Mouse (Mus musculus) midbrain, embryonic 11.5 days (tissue): ENCODE results near the gene Palb2. TPM values are rescaled to one million over a fixed set of nuclear protein-coding genes. Genes with fewer than 3 reads are reported as not detected.

Source experiments
- ATAC-seq: fragments of 200-750 bp; cut with Nextera tagmentation; 2 replicates; pipeline ENCODE4 v1.8.0; 2017; ENCODE audit warnings: moderate TSS enrichment, moderate library complexity; ENCODE audit not compliant: low FRiP score
- DNase-seq: peaks from one replicate; pipeline ENCODE4 v3.0.0; 2015; ENCODE audit warnings: low spot score; ENCODE audit errors: missing footprints
- H3K27ac ChIP-seq: fragments of 300-500 bp; sonication (generic); 2 replicates; pipeline ENCODE4 v1.5.1; 2014; ENCODE audit warnings: low read depth, low read length
- H3K27me3 ChIP-seq: fragments of 300-500 bp; sonication (generic); 2 replicates; pipeline ENCODE4 v1.6.1; 2014; ENCODE audit warnings: mild to moderate bottlenecking, low read length, moderate library complexity, mixed read lengths; ENCODE audit not compliant: control insufficient read depth, insufficient read depth
- H3K36me3 ChIP-seq: fragments of 300-500 bp; sonication (generic); 2 replicates; pipeline ENCODE4 v1.6.1; 2014; ENCODE audit warnings: mild to moderate bottlenecking, low read length, moderate library complexity, mixed read lengths; ENCODE audit not compliant: control insufficient read depth, insufficient read depth
- H3K4me1 ChIP-seq: fragments of 300-500 bp; sonication (generic); 2 replicates; pipeline ENCODE4 v1.6.1; 2014; ENCODE audit warnings: low read length; ENCODE audit not compliant: control insufficient read depth, insufficient read depth
- H3K4me2 ChIP-seq: fragments of 300-500 bp; sonication (generic); 2 replicates; pipeline ENCODE4 v1.6.1; 2014; ENCODE audit warnings: mild to moderate bottlenecking, moderate library complexity
- H3K4me3 ChIP-seq: fragments of 300-500 bp; sonication (generic); 2 replicates; pipeline ENCODE4 v1.5.1; 2014; ENCODE audit warnings: low read depth, low read length
- H3K9ac ChIP-seq: fragments of 300-500 bp; sonication (generic); 2 replicates; pipeline ENCODE4 v1.6.1; 2014; ENCODE audit warnings: low read length
- H3K9me3 ChIP-seq: fragments of 300-500 bp; sonication (generic); 2 replicates; pipeline ENCODE4 v1.6.1; 2016; ENCODE audit warnings: low read length; ENCODE audit not compliant: control insufficient read depth
- WGBS: fragments of 180-500 bp; shearing (Covaris S2); extraction: QIAGEN DNeasy Blood & Tissue Kit; methylation state at CpG from one replicate; pipeline ENCODE4 v1.1.7; 2014; 5-methylcytosine and 5-hydroxymethylcytosine counted together
- polyA plus RNA-seq: library from polyadenylated mRNA; unstranded; fragments of >200 nt; fragmentation: Nextera tagmentation; extraction: Ambion mirVana; gene quantifications from 2 replicates; pipeline ENCODE4 v1.2.1, GENCODE M21; 2014

The Palb2 gene
- polyA plus RNA-seq, result 19.0 and 22.6 TPM in 2 replicates

- H3K27me3 ChIP-seq, result no peaks in the 10 kb centered on the region
- ATAC-seq (peak; percentile 97), DNase-seq (peak; percentile 100)
- peaks cover 12% of the 10 kb centered on the region; the same call in 1 of the 2 replicates for H3K4me1 ChIP-seq
- H3K36me3 ChIP-seq, result no peaks in the 10 kb centered on the region; the same call in 1 of the 2 replicates
- H3K9ac ChIP-seq, result peak within 1 kb of the TSS; percentile 86
- H3K4me3 ChIP-seq, result peak within 1 kb of the TSS; percentile 73
- no peaks in the 10 kb centered on the region for H3K9me3 ChIP-seq
- no peak within 1 kb of the TSS; the same call in 1 of the 2 replicates for H3K27ac ChIP-seq
- peak within 1 kb of the TSS; percentile 66 for H3K4me2 ChIP-seq
- under 1% methylated on average over 54 of the region's 54 CpGs for WGBS
Measured at GRCm38 (mm10) chr7:122132497-122133337, at the start of gene Palb2, which contains the start of gene Dctn5. TSS of gene Palb2 (minus strand) at chr7:122132985. TSS of gene Dctn5 (plus strand) at chr7:122133041.

DNA sequence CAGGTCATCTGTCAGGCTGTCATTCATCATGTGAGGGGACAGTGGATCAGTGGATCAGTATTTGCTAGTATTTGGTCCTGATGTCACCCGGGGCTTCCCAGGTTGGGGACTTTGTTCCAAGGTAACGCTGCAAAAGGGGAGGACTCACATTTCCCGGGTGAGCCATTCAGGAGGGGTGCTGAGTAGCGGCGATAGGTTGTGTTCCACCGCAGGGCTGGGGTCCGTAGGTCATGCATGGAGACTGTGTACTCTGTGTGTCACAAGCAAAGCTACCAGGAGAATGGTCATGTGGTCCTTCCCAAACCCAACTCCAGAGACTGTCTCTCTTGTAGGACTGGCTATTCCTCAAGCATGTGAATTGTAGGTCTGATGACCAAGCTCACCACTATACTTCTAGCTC, 47.9 kb upstream of the Palb2 start:
- no peaks in the 10 kb centered on the region for H3K36me3 ChIP-seq
- H3K27ac ChIP-seq, result no peak overlapping the region
- no peak overlapping the region for H3K4me3 ChIP-seq
- H3K4me2 ChIP-seq, result no peak overlapping the region
- 87% methylated on average over 7 of the region's 7 CpGs for WGBS
- H3K4me1 ChIP-seq, result no peaks in the 10 kb centered on the region
- ATAC-seq (no peak), DNase-seq (no peak)
- H3K9ac ChIP-seq, result no peak overlapping the region
- no peaks in the 10 kb centered on the region for H3K27me3 ChIP-seq
- no peaks in the 10 kb centered on the region for H3K9me3 ChIP-seq

- Histone ChIP-seq H3K4me1 (no peaks in the 10 kb centered on the region), H3K4me2 (no peak overlapping the region), H3K27ac (no peak overlapping the region), H3K36me3 (peaks cover 20% of the 10 kb centered on the region; the same call in 1 of the 2 replicates), H3K9ac (no peak overlapping the region), H3K27me3 (no peaks in the 10 kb centered on the region), H3K9me3 (no peaks in the 10 kb centered on the region), H3K4me3 (no peak overlapping the region)
- WGBS, result 82% methylated on average over 10 of the region's 10 CpGs
- no peak for ATAC-seq
- peak; percentile 57 for DNase-seq
Measured at GRCm38 (mm10) chr7:122171613-122172012, 38.8 kb upstream of the Palb2 start.

DNA sequence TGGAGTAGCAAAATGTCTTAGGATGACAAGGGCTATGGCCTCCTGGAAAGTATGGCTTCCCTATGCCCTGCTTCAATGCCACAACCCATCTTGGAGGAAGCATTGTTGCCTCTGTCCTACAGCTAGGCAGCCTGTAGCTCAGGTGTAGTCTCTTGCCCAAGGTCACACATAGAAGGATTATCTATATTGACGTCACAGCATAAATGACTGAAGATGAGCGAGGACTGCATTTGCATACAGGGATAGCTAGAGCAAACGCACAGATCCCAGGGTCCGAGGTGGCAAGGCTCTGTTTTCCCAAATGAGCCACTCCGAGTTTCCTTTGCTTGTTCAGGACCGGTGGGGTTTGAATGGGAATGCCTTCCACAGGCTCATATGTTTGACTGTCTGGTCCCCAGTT, 37.9 kb upstream of the Palb2 start:
- 84% methylated on average over 6 of the region's 6 CpGs for whole genome bisulfite sequencing
- peaks cover 27% of the 10 kb centered on the region for H3K36me3 ChIP-seq

DNA sequence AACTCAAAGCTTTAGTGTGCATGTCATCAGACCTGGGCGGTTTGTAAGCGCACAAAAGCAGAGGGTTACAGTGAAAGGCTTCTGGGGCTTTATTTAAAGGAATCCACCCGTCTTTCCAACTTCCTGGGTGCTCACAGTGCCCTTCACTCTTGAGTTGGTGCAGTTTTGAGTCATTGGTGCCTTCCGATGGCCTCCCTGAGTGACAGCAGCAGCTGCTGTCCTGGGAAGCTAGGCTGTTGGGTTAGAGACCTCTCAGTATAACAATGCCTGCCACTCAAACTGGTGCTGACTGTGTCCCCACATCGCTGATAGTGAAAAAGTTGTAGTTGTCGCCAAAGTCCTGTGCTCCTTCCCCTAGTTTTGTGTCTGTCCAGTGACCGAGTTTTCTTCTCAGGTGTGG, 34.4 kb upstream of the Palb2 start:
- Histone ChIP-seq H3K9ac (no peak overlapping the region), H3K4me3 (no peak overlapping the region), H3K27me3 (no peaks in the 10 kb centered on the region), H3K9me3 (no peaks in the 10 kb centered on the region), H3K36me3 (peaks cover 48% of the 10 kb centered on the region), H3K4me1 (peaks cover 2% of the 10 kb centered on the region; the same call in 1 of the 2 replicates), H3K27ac (no peak overlapping the region), H3K4me2 (no peak overlapping the region)
- WGBS, result 95% methylated on average over 7 of the region's 7 CpGs
- DNase-seq, result no peak
- no peak for ATAC-seq

More for the DNA sequence above, 37.9 kb upstream of the Palb2 start:
- H3K9me3 ChIP-seq, result no peaks in the 10 kb centered on the region
- H3K4me3 ChIP-seq, result no peak overlapping the region
- H3K4me2 ChIP-seq, result no peak overlapping the region
- no peaks in the 10 kb centered on the region for H3K27me3 ChIP-seq
- ATAC-seq (no peak), DNase-seq (no peak)
- H3K27ac ChIP-seq, result no peak overlapping the region
- no peak overlapping the region for H3K9ac ChIP-seq
- no peaks in the 10 kb centered on the region for H3K4me1 ChIP-seq

GRCm38 (mm10) chr7:122163766-122164165, 31.0 kb upstream of the Palb2 start:
- H3K4me2 ChIP-seq, result no peak overlapping the region
- H3K4me3 ChIP-seq, result no peak overlapping the region
- peaks cover 45% of the 10 kb centered on the region for H3K36me3 ChIP-seq
- WGBS, result 91% methylated on average over 8 of the region's 8 CpGs
- H3K27ac ChIP-seq, result no peak overlapping the region
- H3K9ac ChIP-seq, result no peak overlapping the region
- H3K9me3 ChIP-seq, result no peaks in the 10 kb centered on the region
- H3K27me3 ChIP-seq, result no peaks in the 10 kb centered on the region
- DNase-seq, result no peak
- no peak for ATAC-seq
- peaks cover 24% of the 10 kb centered on the region for H3K4me1 ChIP-seq

DNA sequence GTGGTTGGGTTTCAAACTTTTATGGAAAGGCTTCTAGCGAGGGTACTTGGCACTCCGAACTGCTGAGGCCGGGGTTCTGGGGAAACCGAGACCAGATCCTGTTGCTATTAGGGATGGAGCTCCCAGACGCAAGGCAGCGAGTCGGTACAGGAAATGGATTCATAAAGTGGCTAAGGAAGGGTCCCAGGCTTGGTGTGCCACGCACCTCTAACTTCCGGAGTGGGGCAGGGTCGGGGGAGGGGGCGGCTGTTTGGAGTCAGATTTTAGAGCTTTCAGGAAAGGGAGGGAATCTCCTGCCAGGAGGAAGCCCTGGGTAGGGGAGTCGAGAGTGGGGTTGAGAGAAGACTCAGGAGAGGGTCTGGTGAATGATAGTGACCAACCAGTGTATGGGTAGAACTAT, 27.3 kb upstream of the Palb2 start:
- Histone ChIP-seq H3K9ac (peak overlapping the region; percentile 90), H3K27me3 (no peaks in the 10 kb centered on the region), H3K27ac (peak overlapping the region; percentile 32; the same call in 1 of the 2 replicates), H3K4me2 (peak overlapping the region; percentile 76), H3K9me3 (no peaks in the 10 kb centered on the region), H3K4me1 (peaks cover 30% of the 10 kb centered on the region), H3K36me3 (peaks cover 22% of the 10 kb centered on the region), H3K4me3 (peak overlapping the region; percentile 82)
- DNase-seq (peak; percentile 89), ATAC-seq (no peak)
- 1% methylated on average over 12 of the region's 12 CpGs for WGBS

- peaks cover 30% of the 10 kb centered on the region for H3K4me1 ChIP-seq
- peak within 1 kb of the TSS; percentile 90 for H3K9ac ChIP-seq
Measured at GRCm38 (mm10) chr7:122158915-122159902, 26.4 kb upstream of the Palb2 start, which contains the start of gene Plk1. TSS of gene Plk1 (plus strand) at chr7:122159439.

More at GRCm38 (mm10) chr7:122158915-122159902, 26.4 kb upstream of the Palb2 start, which contains the start of gene Plk1:
- Histone ChIP-seq H3K4me2 (peak within 1 kb of the TSS; percentile 76), H3K27ac (peak within 1 kb of the TSS; percentile 75), H3K4me3 (peak within 1 kb of the TSS; percentile 82), H3K36me3 (peaks cover 19% of the 10 kb centered on the region), H3K9me3 (no peaks in the 10 kb centered on the region), H3K27me3 (no peaks in the 10 kb centered on the region)
- DNase-seq (peak; percentile 99), ATAC-seq (peak; percentile 95)
- WGBS, result under 1% methylated on average over 63 of the region's 63 CpGs
